Mouse (Mus musculus): ENCODE measurements around the gene Socs4. TPM values are rescaled to one million over a fixed set of nuclear protein-coding genes. Genes with fewer than 3 reads are reported as not detected.

Socs4 gene
- polyA plus RNA-seq, 1 experiment from 2014 or later, result 3.8 TPM

DNA sequence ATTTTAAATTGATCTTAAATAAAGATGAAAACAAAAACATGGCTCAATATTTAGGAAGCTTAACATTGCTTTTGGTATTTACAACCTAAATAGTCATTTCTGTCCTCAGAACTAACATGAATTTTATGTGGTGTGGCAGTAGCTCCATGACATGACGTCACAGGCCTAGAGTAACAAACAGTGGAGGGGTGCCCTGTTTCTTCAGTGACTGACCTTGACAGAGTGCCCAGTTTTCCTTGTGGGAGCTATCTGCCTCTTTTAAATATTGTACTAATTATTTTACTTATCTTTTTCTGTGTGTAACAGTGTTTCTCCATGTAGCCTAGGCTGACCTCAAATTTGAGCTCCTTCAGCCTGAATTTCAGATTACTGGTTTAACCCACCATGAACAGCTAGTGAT lies 15.0 kb downstream of the Socs4 start:
- H3K9me3 ChIP-seq, result no peaks in the 10 kb centered on the region
- ATAC-seq (ENCODE audit: borderline replicate concordance, extremely low read depth, low FRiP score, low TSS enrichment), result no peak
- no peak overlapping the region for H3K9ac ChIP-seq
- H3K36me3 ChIP-seq, result peaks cover 12% of the 10 kb centered on the region; the same call in 1 of the 2 replicates
- H3K4me2 ChIP-seq, result no peak overlapping the region
- no peak overlapping the region for H3K4me3 ChIP-seq
- no peaks in the 10 kb centered on the region for H3K4me1 ChIP-seq
- no peak overlapping the region for H3K27ac ChIP-seq
- H3K27me3 ChIP-seq, result no peaks in the 10 kb centered on the region
- WGBS, result 69% methylated on average over 1 of the region's 1 CpGs

DNA sequence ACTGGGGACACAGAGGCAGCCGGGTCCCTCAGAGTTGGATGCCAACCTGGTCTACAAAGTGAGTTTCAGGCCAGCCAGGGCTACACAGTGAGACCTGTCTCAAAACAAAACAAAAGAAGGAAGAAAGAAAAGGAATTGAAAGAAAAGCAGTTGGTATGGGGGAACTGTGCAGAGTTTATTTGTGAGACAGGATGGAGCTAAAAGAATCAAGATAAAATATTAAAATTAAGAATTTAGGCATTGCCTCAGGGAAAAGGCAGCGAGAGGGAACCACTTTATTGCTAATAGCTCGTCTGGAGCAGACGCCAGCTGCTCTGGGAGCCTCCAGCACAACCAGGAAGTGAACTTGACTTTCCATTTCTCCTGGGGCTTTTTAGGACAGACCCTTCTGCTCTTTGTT lies 17.4 kb downstream of the Socs4 start:
- no peak overlapping the region for H3K4me2 ChIP-seq
- H3K27me3 ChIP-seq, result no peaks in the 10 kb centered on the region
- no peaks in the 10 kb centered on the region for H3K9me3 ChIP-seq
- H3K4me1 ChIP-seq, result peaks cover 4% of the 10 kb centered on the region; the same call in 1 of the 2 replicates
- H3K36me3 ChIP-seq, result peaks cover 12% of the 10 kb centered on the region; the same call in 1 of the 2 replicates
- no peak overlapping the region for H3K27ac ChIP-seq
- 63% methylated on average over 4 of the region's 4 CpGs for WGBS
- ATAC-seq (ENCODE audit: borderline replicate concordance, extremely low read depth, low FRiP score, low TSS enrichment), result no peak
- H3K4me3 ChIP-seq, result no peak overlapping the region
- H3K9ac ChIP-seq, result no peak overlapping the region

DNA sequence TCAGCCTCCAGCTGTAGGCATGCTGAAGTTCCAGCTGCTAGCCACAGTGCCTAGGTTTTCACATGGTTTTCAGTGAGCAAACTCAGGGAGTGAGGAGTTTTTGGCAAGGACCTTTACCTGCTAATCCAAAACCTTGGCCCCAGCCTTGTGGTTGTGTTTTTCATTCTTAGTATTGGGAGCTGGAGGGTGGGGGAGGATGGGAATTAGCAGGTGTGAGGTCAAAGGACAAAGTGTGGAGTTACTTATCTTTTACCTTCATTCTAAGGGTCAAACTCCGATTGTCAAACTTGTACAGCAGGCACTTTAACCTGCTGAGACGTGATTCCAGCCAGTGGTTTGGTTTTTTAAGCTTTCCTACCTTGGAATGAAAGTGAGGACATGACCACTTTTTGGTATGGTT lies 19.5 kb downstream of the Socs4 start:
- Histone ChIP-seq H3K9me3 (no peaks in the 10 kb centered on the region), H3K27ac (no peak overlapping the region), H3K4me1 (peaks cover 15% of the 10 kb centered on the region), H3K4me3 (no peak overlapping the region), H3K4me2 (no peak overlapping the region), H3K27me3 (no peaks in the 10 kb centered on the region), H3K36me3 (no peaks in the 10 kb centered on the region), H3K9ac (no peak overlapping the region)
- WGBS, result 48% methylated on average over 2 of the region's 2 CpGs
- no peak for ATAC-seq (ENCODE audit: borderline replicate concordance, extremely low read depth, low FRiP score, low TSS enrichment)

DNA sequence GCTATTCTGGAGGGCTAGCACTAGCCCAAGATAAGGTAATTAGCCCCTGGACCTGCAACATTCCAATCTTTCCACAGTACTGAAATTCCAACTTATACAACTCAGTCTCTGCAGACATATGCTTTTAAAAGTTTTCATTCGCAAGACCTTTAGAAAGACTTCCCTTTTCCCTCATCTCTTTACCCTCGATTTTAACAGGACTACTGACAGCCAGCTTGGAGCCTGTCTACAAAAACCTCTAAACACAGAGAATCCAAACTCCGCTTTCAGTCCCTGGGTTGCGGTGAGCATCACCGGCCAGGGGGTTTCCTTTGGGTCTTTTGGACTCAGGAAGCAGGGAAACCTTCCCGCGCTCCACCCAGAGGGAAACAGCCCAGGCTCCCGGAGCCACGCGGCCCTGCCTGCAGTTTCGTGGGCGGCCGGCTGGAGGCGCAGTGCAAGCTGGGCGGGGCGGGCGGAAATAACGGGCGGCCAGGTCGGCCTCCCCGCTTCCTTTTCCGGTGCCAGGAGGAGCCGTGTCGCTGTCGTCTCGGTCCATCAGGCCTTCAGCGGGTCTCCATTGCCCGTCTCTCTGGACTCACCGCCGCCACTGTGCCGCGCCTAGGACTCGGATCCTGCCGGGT lies 21.2 kb downstream of the Socs4 start, which contains the start of gene Mapk1ip1l:
TSS of gene Mapk1ip1l (plus strand) at position 482 of the 623 bp plus-strand sequence.
- ATAC-seq (ENCODE audit: borderline replicate concordance, extremely low read depth, low FRiP score, low TSS enrichment), result peak; percentile 85
- H3K36me3 ChIP-seq, result no peaks in the 10 kb centered on the region
- H3K9ac ChIP-seq, result peak within 1 kb of the TSS; percentile 98
- peak within 1 kb of the TSS; percentile 97 for H3K27ac ChIP-seq
- H3K4me3 ChIP-seq, result peak within 1 kb of the TSS; percentile 85
- H3K4me2 ChIP-seq, result peak within 1 kb of the TSS; percentile 57
- under 1% methylated on average over 34 of the region's 34 CpGs for WGBS
- H3K27me3 ChIP-seq, result no peaks in the 10 kb centered on the region
- H3K4me1 ChIP-seq, result peaks cover 15% of the 10 kb centered on the region
- H3K9me3 ChIP-seq, result no peaks in the 10 kb centered on the region

DNA sequence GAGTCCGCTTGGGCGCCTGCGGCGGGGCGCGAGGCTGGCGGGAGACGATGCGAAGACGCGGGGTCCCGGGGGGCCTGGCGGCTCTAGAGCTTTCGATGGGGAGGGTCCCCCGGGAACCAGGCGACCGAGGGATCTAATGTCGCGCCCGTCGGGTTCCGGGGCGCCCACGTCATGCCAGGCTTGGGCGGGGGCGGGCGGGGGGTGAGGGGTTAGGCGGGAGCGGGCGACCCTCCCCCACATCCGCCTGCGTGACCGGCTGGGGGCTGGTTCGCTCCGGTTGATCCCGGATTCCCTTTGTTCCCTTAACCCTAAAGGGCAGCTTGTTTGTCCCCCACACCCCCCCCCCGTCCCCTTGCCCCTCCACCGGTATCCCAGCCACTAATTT lies 21.7 kb downstream of the Socs4 start:
- ATAC-seq (ENCODE audit: borderline replicate concordance, extremely low read depth, low FRiP score, low TSS enrichment), result peak; percentile 78

DNA sequence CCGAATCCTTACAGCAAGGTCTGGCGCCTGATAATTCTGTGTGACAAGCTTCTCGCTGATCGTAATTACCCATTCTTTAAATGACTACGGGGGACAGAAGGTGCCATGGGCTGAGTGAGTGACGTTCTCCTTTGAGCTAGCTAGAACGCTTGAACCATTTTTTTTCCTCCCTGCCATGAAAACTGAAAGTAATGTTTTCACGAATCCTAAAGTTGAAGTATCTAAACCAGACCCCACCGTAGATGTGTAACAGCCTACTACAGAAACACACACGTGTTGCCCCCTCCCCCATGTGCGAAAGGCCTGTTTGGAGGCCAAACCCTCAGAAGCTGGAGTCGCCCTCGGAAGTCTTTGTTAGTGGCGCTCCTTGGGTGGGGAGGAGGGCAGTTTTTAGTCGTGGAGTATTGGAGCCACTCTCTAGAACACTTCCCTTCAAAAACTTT lies 22.1 kb downstream of the Socs4 start:
- peak overlapping the region; percentile 57 for H3K4me2 ChIP-seq
- whole genome bisulfite sequencing, result 0% methylated on average over 15 of the region's 15 CpGs
- H3K27me3 ChIP-seq, result no peaks in the 10 kb centered on the region
- H3K9ac ChIP-seq, result peak overlapping the region; percentile 98
- no peaks in the 10 kb centered on the region for H3K9me3 ChIP-seq
- no peaks in the 10 kb centered on the region; the same call in 1 of the 2 replicates for H3K36me3 ChIP-seq
- ATAC-seq (ENCODE audit: borderline replicate concordance, extremely low read depth, low FRiP score, low TSS enrichment), result peak; percentile 43
- H3K4me1 ChIP-seq, result peaks cover 15% of the 10 kb centered on the region
- peak overlapping the region; percentile 97 for H3K27ac ChIP-seq
- H3K4me3 ChIP-seq, result peak overlapping the region; percentile 85

More for the DNA sequence above, 21.7 kb downstream of the Socs4 start:
- Histone ChIP-seq H3K4me1 (peaks cover 15% of the 10 kb centered on the region), H3K4me2 (peak overlapping the region; percentile 57), H3K27ac (peak overlapping the region; percentile 97), H3K9ac (peak overlapping the region; percentile 98), H3K9me3 (no peaks in the 10 kb centered on the region), H3K4me3 (peak overlapping the region; percentile 85), H3K36me3 (no peaks in the 10 kb centered on the region), H3K27me3 (no peaks in the 10 kb centered on the region)
- 0% methylated on average over 34 of the region's 38 CpGs for WGBS

DNA sequence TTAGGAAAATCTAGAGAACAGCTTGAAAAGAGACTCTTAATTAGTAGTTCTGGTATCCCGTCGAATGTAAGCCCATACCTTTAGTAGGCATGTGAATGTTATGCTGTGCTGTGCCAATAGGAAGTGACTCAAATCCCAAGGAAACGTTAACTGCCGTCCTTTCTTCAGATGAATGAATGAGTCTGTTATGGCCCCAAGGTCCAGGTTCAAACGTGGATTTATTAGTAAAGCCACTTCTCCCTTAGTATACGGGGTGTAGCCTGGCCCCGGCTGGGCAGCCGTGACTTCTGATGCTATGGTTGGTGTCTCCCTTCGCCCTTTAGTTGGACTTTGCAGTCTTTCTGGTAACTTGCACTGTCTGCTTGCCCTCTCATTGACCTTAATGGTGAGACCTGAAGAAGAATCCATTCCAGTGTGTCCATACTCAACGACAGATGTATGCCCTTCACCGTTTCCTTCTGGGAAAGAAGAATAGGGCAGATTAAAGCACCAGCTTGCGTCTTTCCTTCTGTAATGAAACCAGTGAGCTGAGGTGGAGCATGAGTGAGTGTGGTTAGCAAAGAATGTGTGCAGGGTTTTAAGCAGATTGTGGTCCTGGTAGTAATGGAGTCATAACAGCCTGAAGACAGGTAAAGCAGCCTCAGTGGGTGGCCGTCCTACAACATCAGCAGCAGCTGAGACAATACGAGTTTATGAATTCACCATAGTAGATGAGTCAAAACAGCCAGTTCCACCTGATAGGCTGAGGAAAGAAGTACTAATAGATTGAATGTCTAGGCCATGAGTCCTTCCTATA lies 26.4 kb downstream of the Socs4 start:
- no peak overlapping the region for H3K4me3 ChIP-seq
- H3K27ac ChIP-seq, result no peak overlapping the region
- H3K36me3 ChIP-seq, result peaks cover 5% of the 10 kb centered on the region; the same call in 1 of the 2 replicates
- H3K4me1 ChIP-seq, result peaks cover 11% of the 10 kb centered on the region
- ATAC-seq (ENCODE audit: borderline replicate concordance, extremely low read depth, low FRiP score, low TSS enrichment), result no peak
- H3K4me2 ChIP-seq, result no peak overlapping the region
- H3K9me3 ChIP-seq, result no peaks in the 10 kb centered on the region
- WGBS, result 72% methylated on average over 14 of the region's 14 CpGs
- no peaks in the 10 kb centered on the region for H3K27me3 ChIP-seq
- H3K9ac ChIP-seq, result no peak overlapping the region

DNA sequence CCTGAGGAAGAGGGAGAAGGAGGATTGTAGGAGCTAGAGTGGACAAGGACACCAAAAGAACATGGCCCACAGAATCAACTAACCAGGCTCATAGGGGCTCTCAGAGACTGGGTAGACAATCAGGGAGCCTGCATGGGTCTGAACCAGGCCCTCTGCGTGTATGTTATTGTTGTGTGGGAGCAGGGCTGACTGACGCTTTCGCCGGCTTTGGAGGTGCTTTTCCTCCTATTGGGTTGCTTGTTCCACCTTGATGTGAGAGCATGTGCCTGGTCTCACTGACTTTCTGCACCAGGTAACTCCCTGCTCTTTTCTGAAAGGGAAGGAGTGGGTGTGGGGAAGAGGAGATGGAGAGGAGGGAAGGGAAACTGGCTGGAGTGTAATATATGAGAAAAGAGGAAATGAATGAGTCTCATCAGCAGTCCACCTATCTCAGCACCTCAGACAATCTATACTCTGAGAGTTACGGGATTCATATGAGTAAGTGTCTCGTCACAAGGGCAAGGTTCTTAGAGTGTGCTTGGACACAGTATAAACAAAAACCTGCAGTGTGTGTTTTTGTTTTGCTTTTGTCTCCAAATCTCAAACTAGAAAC lies 28.2 kb downstream of the Socs4 start:
- H3K27ac ChIP-seq, result no peak overlapping the region
- no peaks in the 10 kb centered on the region for H3K27me3 ChIP-seq
- H3K4me1 ChIP-seq, result peaks cover 4% of the 10 kb centered on the region
- no peaks in the 10 kb centered on the region for H3K9me3 ChIP-seq
- peaks cover 12% of the 10 kb centered on the region for H3K36me3 ChIP-seq
- no peak overlapping the region for H3K4me3 ChIP-seq
- WGBS, result 82% methylated on average over 6 of the region's 6 CpGs
- no peak overlapping the region for H3K9ac ChIP-seq
- no peak for ATAC-seq (ENCODE audit: borderline replicate concordance, extremely low read depth, low FRiP score, low TSS enrichment)
- no peak overlapping the region for H3K4me2 ChIP-seq

DNA sequence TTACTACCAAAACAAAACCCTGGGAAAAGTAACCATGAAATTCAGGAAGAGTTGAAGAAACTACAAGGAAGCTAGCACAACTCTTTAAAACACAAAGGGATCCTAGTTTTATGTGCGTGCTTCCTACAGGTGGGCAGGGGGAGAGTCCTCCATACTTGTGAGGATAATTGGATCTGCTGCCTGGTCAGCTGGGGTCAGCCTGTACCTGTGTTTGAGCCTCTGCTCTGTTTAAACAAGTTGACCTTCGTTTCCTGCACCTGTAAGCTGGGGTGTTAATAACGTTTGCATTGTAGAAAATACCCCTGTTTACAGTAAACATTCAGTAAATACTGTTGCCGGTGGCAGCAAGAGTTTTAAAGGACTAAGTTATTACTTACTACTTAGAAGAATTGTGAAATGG lies 29.2 kb downstream of the Socs4 start:
- Histone ChIP-seq H3K4me2 (no peak overlapping the region), H3K27ac (no peak overlapping the region), H3K9me3 (no peaks in the 10 kb centered on the region), H3K27me3 (no peaks in the 10 kb centered on the region), H3K36me3 (peaks cover 22% of the 10 kb centered on the region), H3K4me1 (no peaks in the 10 kb centered on the region), H3K4me3 (no peak overlapping the region), H3K9ac (no peak overlapping the region)
- no peak for ATAC-seq (ENCODE audit: borderline replicate concordance, extremely low read depth, low FRiP score, low TSS enrichment)
- 67% methylated on average over 4 of the region's 4 CpGs for WGBS

DNA sequence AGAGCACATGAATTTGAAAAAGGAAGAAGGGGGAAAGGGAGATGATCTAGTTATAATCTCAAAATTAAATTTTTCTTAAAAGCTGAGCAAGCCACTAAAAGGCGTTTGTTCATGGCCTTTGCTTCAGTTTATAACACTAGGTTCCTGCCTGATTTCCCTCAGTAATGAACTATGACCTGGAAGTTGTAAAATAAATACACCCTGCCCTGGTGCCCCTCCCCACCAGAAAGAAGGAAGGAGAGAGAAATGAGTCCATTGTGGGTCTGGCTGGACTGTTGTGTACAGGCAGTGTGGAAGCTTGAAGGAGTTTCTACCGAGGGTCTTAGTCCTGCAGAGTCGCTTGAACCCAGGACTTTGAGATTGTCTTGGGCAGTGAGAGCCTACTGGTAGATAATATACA lies 30.9 kb downstream of the Socs4 start:
- no peak overlapping the region for H3K4me3 ChIP-seq
- H3K4me1 ChIP-seq, result no peaks in the 10 kb centered on the region
- ATAC-seq (ENCODE audit: borderline replicate concordance, extremely low read depth, low FRiP score, low TSS enrichment), result no peak
- H3K27ac ChIP-seq, result no peak overlapping the region
- H3K36me3 ChIP-seq, result peaks cover 35% of the 10 kb centered on the region
- no peak overlapping the region for H3K4me2 ChIP-seq
- no peaks in the 10 kb centered on the region for H3K9me3 ChIP-seq
- WGBS, result 75% methylated on average over 3 of the region's 3 CpGs
- H3K27me3 ChIP-seq, result no peaks in the 10 kb centered on the region
- no peak overlapping the region for H3K9ac ChIP-seq

DNA sequence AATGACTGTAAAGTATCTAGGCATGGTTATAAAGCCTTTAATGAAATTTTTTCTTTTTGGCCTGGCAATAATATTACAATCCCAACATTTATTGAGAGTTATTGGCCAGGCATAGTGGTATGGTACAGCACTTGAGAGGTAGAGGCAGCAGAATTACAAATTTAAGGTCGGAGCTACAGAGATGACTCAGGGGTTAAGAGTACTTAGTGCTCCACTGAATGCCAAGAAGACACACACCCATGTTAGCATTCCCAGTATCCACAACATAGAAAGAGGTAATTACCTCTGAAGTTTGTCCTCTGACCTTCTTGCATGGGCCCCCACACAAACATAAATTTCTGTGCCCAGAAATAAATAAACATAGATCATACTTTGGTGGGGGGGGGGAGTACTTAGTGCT lies 32.3 kb downstream of the Socs4 start:
- H3K9me3 ChIP-seq, result no peaks in the 10 kb centered on the region
- no peak overlapping the region for H3K9ac ChIP-seq
- no peak overlapping the region for H3K4me2 ChIP-seq
- ATAC-seq (ENCODE audit: borderline replicate concordance, extremely low read depth, low FRiP score, low TSS enrichment), result no peak
- no peaks in the 10 kb centered on the region for H3K4me1 ChIP-seq
- 82% methylated on average over 1 of the region's 1 CpGs for WGBS
- H3K27me3 ChIP-seq, result no peaks in the 10 kb centered on the region
- H3K4me3 ChIP-seq, result no peak overlapping the region
- no peak overlapping the region for H3K27ac ChIP-seq
- peaks cover 46% of the 10 kb centered on the region for H3K36me3 ChIP-seq

Data from lung, embryonic 15.5 days (tissue).